Mouse (Mus musculus) heart, postnatal 0 days (tissue): ENCODE measurements around the gene Dennd6a.

Experiments used
- CTCF ChIP-seq: IDR thresholded peaks from 2 replicates; pipeline ENCODE4 v1.5.1; 2016; ENCODE audit warnings: antibody characterized with exemption, control low read depth, low read depth
- EP300 ChIP-seq: IDR thresholded peaks from 2 replicates; pipeline ENCODE4 v1.6.1; 2016; ENCODE audit warnings: antibody characterized with exemption, low read depth

DNA sequence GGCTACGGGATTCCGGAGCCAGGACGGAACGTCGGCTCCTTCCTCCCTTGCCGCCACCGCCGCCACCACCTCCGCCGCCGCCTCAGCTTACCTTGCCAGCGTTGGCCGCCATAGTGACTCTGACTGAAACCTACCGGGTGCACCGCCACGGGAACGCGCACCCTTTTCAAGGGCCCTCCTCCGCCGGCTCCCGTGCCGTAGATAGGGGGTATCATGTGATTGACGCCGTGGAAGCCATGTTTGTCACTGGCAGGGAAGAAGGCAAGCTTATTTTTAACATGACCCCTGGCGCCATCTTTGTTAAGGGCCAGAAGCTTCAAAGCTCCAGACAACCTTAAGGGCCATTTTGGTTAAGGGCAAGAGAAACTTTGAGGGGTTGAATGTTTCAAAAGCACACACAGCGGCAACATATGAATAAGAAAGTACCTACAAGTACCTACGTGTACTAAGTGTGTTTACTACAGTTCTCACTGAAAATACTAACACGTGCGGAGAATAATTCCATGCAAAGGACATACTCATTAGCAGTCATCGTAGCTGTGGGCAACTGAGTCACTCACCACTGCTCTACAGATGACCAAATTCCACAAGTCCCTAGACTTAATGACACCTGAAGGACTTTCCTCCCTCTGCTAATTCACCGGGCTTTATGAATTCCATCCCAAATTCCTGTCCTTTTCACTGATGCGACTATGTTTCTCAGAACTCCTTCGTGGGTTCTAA is 38.7 kb upstream of the Dennd6a start, which contains the start of gene Slmap:
- TF ChIP-seq CTCF: no peak
- no peak for TF ChIP-seq EP300
